Mouse (Mus musculus) liver, embryonic 12.5 days (tissue): ENCODE data around the gene Arhgap27. TPM values are rescaled to one million over a fixed set of nuclear protein-coding genes. Genes with fewer than 3 reads are reported as not detected.
A peak's percentile ranks its signal among the peaks of the same experiment; 100 is the strongest.

ENCODE experiments used
- ATAC-seq: fragments of 200-750 bp; cut with Nextera tagmentation; 2 replicates; pipeline ENCODE4 v1.8.0; 2017; ENCODE audit warnings: moderate number of reproducible peaks, mild to moderate bottlenecking, moderate library complexity
- H3K27ac ChIP-seq: fragments of 300-500 bp; sonication (generic); 2 replicates; pipeline ENCODE4 v1.5.1; 2016; ENCODE audit warnings: mild to moderate bottlenecking
- H3K27me3 ChIP-seq: fragments of 300-500 bp; sonication (generic); replicated peaks from 2 replicates; pipeline ENCODE4 v1.6.1; 2016; ENCODE audit warnings: mild to moderate bottlenecking, moderate library complexity
- H3K36me3 ChIP-seq: fragments of 300-500 bp; sonication (generic); 2 replicates; pipeline ENCODE4 v1.6.1; 2016; ENCODE audit warnings: mild to moderate bottlenecking, moderate library complexity
- H3K4me1 ChIP-seq: fragments of 300-500 bp; sonication (generic); 2 replicates; pipeline ENCODE4 v1.6.1; 2016
- H3K4me2 ChIP-seq: fragments of 300-500 bp; sonication (generic); 2 replicates; pipeline ENCODE4 v1.6.1; 2016; ENCODE audit warnings: mild to moderate bottlenecking, moderate library complexity
- H3K4me3 ChIP-seq: fragments of 300-500 bp; sonication (generic); 2 replicates; pipeline ENCODE4 v1.5.1; 2016; ENCODE audit warnings: mild to moderate bottlenecking, moderate library complexity
- H3K9ac ChIP-seq: fragments of 300-500 bp; sonication (generic); 2 replicates; pipeline ENCODE4 v1.6.1; 2016; ENCODE audit warnings: mild to moderate bottlenecking, moderate library complexity
- H3K9me3 ChIP-seq: fragments of 300-500 bp; sonication (generic); replicated peaks from 2 replicates; pipeline ENCODE4 v1.6.1; 2016; ENCODE audit warnings: mild to moderate bottlenecking, moderate library complexity
- WGBS: fragments of 180-500 bp; shearing (Covaris S2); methylation state at CpG from one replicate; pipeline ENCODE4 v1.1.7; 2016; ENCODE audit not compliant: insufficient replicate concordance; 5-methylcytosine and 5-hydroxymethylcytosine counted together
- polyA plus RNA-seq: library from polyadenylated mRNA; unstranded; fragments of >200 nt; fragmentation: Nextera tagmentation; extraction: Ambion mirVana; gene quantifications from 2 replicates; pipeline ENCODE4 v1.2.1, GENCODE M21; 2016

Arhgap27 gene
- polyA plus RNA-seq, 1 experiment from 2014 or later = 4.0 TPM

- no peak for ATAC-seq
- WGBS = 64% methylated on average over 5 of the region's 5 CpGs
- Histone ChIP-seq H3K36me3 (0 out of 2 replicates have a peak, but pooled peaks cover 4% of the 10 kb centered on the region), H3K27me3 (peaks cover 11% of the 10 kb centered on the region; the same call in 1 of the 2 replicates), H3K4me2 (no peak overlapping the region), H3K27ac (no peak overlapping the region), H3K9ac (no peak overlapping the region), H3K4me3 (no peak overlapping the region), H3K4me1 (peaks cover 4% of the 10 kb centered on the region), H3K9me3 (0 out of 2 replicates have a peak, but pooled peaks cover 4% of the 10 kb centered on the region)
These were observed 11.2 kb downstream of the Arhgap27 start for GRCm38 (mm10) chr11:103352239-103352814.

DNA sequence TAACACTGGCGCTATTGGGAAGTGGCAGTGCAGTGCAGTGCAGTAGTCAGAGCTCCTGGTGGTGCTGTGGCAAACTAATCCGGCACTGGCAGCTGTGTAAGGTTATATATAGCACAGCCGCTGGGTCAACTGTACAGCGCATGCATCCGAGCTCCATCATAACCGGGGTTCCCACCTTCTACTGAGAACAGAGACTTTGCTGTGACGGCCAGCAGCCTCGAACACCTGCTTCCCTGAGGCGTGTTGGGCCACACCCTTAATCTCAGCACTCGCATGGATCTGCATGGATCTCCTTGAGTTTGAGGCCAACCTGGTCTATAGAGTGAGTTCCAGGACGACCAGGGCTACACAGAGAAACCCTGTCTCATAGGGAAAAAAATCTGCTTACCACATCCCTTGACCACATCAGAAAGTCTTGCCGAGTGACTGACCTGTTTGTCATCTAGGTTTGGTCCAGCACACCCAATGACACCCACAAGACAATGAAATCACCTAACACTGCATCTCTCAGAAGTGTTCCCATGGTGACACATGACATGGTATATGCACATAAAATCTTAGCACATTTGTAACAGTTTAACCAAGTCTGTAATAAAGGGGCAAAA is 12.7 kb downstream of the Arhgap27 start:
- ATAC-seq = no peak

GRCm38 (mm10) chr11:103349699-103350098 is 13.8 kb downstream of the Arhgap27 start:
- ATAC-seq = no peak
- Histone ChIP-seq H3K27me3 (no peaks in the 10 kb centered on the region), H3K4me3 (no peak overlapping the region), H3K9me3 (0 out of 2 replicates have a peak, but pooled peaks cover 4% of the 10 kb centered on the region), H3K9ac (no peak overlapping the region), H3K36me3 (0 out of 2 replicates have a peak, but pooled peaks cover 4% of the 10 kb centered on the region), H3K27ac (no peak overlapping the region), H3K4me1 (peaks cover 19% of the 10 kb centered on the region), H3K4me2 (no peak overlapping the region)
- WGBS = 51% methylated on average over 2 of the region's 2 CpGs

More for the DNA sequence above, 12.7 kb downstream of the Arhgap27 start:
- Histone ChIP-seq H3K9me3 (0 out of 2 replicates have a peak, but pooled peaks cover 4% of the 10 kb centered on the region), H3K27me3 (no peaks in the 10 kb centered on the region), H3K27ac (no peak overlapping the region), H3K4me2 (no peak overlapping the region), H3K4me3 (no peak overlapping the region), H3K9ac (no peak overlapping the region), H3K36me3 (0 out of 2 replicates have a peak, but pooled peaks cover 4% of the 10 kb centered on the region), H3K4me1 (peaks cover 12% of the 10 kb centered on the region)
- 75% methylated on average over 12 of the region's 12 CpGs for WGBS

- ATAC-seq = peak; percentile 5; the same call in 1 of the 2 replicates
These were observed 16.8 kb downstream of the Arhgap27 start for GRCm38 (mm10) chr11:103346657-103347056.

DNA sequence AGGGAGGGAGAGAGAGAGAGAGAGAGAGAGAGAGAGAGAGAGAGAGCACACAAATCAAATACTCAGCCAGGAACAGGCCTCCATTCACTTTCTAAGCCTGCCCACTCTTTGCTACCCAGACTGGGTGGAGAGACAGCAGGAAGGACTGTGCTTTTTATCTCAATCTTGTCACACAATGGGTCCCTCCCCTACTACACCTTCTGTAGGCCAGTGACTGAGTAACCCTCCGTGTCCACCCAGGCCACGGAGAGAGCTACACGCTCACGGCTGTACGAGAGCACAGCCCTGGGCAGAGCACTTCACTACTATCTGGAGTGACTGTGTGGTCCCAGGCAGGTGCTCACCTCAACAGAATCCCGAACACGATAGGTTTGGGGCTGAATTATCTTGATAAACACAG is 17.3 kb downstream of the Arhgap27 start:
- ATAC-seq = peak; percentile 5; the same call in 1 of the 2 replicates

More at GRCm38 (mm10) chr11:103346657-103347056, 16.8 kb downstream of the Arhgap27 start:
- no peak overlapping the region for H3K27ac ChIP-seq
- 42% methylated on average over 5 of the region's 5 CpGs for WGBS
- H3K36me3 ChIP-seq = no peaks in the 10 kb centered on the region
- H3K27me3 ChIP-seq = no peaks in the 10 kb centered on the region
- H3K4me2 ChIP-seq = no peak overlapping the region
- H3K9me3 ChIP-seq = 0 out of 2 replicates have a peak, but pooled peaks cover 4% of the 10 kb centered on the region
- no peak overlapping the region for H3K4me3 ChIP-seq
- H3K9ac ChIP-seq = no peak overlapping the region
- peaks cover 23% of the 10 kb centered on the region for H3K4me1 ChIP-seq

GRCm38 (mm10) chr11:103345408-103346091 is 17.9 kb downstream of the Arhgap27 start:
- 0 out of 2 replicates have a peak, but pooled peaks cover 4% of the 10 kb centered on the region for H3K9me3 ChIP-seq
- H3K27me3 ChIP-seq = no peaks in the 10 kb centered on the region
- no peak overlapping the region for H3K9ac ChIP-seq
- ATAC-seq = no peak
- no peak overlapping the region for H3K4me3 ChIP-seq
- no peaks in the 10 kb centered on the region for H3K36me3 ChIP-seq
- H3K4me1 ChIP-seq = peaks cover 23% of the 10 kb centered on the region
- WGBS = 63% methylated on average over 7 of the region's 7 CpGs
- H3K27ac ChIP-seq = no peak overlapping the region
- H3K4me2 ChIP-seq = no peak overlapping the region

More for the DNA sequence above, 17.3 kb downstream of the Arhgap27 start:
- H3K4me3 ChIP-seq = no peak overlapping the region
- H3K27me3 ChIP-seq = no peaks in the 10 kb centered on the region
- H3K4me2 ChIP-seq = no peak overlapping the region
- no peaks in the 10 kb centered on the region for H3K36me3 ChIP-seq
- 0 out of 2 replicates have a peak, but pooled peaks cover 4% of the 10 kb centered on the region for H3K9me3 ChIP-seq
- H3K9ac ChIP-seq = no peak overlapping the region
- peaks cover 23% of the 10 kb centered on the region for H3K4me1 ChIP-seq
- 53% methylated on average over 7 of the region's 7 CpGs for WGBS
- H3K27ac ChIP-seq = no peak overlapping the region

- Histone ChIP-seq H3K27me3 (no peaks in the 10 kb centered on the region), H3K9ac (no peak overlapping the region), H3K4me3 (peak overlapping the region; percentile 8; the same call in 1 of the 2 replicates), H3K36me3 (no peaks in the 10 kb centered on the region), H3K4me1 (peaks cover 23% of the 10 kb centered on the region), H3K4me2 (peak overlapping the region; percentile 25; the same call in 1 of the 2 replicates), H3K9me3 (0 out of 2 replicates have a peak, but pooled peaks cover 1% of the 10 kb centered on the region), H3K27ac (no peak overlapping the region)
- WGBS = 34% methylated on average over 18 of the region's 19 CpGs
- no peak for ATAC-seq
These were observed 18.8 kb downstream of the Arhgap27 start for GRCm38 (mm10) chr11:103344494-103345332.

GRCm38 (mm10) chr11:103343881-103344280 is 19.6 kb downstream of the Arhgap27 start:
- H3K4me3 ChIP-seq = peak overlapping the region; percentile 8; the same call in 1 of the 2 replicates
- H3K27ac ChIP-seq = no peak overlapping the region
- no peak overlapping the region for H3K9ac ChIP-seq
- H3K27me3 ChIP-seq = no peaks in the 10 kb centered on the region
- H3K4me2 ChIP-seq = peak overlapping the region; percentile 25; the same call in 1 of the 2 replicates
- H3K9me3 ChIP-seq = no peaks in the 10 kb centered on the region
- no peaks in the 10 kb centered on the region for H3K36me3 ChIP-seq
- H3K4me1 ChIP-seq = peaks cover 23% of the 10 kb centered on the region
- WGBS = 48% methylated on average over 1 of the region's 1 CpGs
- ATAC-seq = no peak

DNA sequence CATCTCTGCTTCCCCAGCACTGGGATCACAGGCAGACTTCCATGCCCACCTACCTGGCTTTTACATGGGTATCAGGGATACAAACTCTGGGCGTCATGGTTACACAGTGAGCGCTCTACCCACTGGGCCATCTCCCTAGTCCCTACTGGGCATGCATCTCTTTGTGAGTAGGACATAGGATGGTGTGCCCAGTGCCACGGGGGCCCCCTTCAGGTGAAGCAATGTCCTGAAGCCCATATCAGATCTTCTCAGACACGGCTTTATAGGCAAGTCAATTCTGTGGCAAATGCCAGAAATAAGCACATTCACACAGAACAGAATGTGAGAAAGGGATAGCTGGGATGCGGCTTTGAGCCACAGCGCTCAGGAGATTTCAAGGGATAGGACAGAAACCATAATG is 20.4 kb downstream of the Arhgap27 start:
- Histone ChIP-seq H3K4me2 (0 out of 2 replicates have a peak overlapping the region, but pooled peaks have one; percentile 25), H3K4me3 (no peak overlapping the region), H3K27me3 (no peaks in the 10 kb centered on the region), H3K9me3 (no peaks in the 10 kb centered on the region), H3K36me3 (no peaks in the 10 kb centered on the region), H3K9ac (no peak overlapping the region), H3K4me1 (peaks cover 23% of the 10 kb centered on the region), H3K27ac (no peak overlapping the region)
- WGBS = 63% methylated on average over 6 of the region's 6 CpGs
- no peak for ATAC-seq

GRCm38 (mm10) chr11:103340677-103341076 is 22.8 kb downstream of the Arhgap27 start:
- H3K27ac ChIP-seq = no peak overlapping the region
- H3K4me2 ChIP-seq = no peak overlapping the region
- no peaks in the 10 kb centered on the region for H3K36me3 ChIP-seq
- H3K9me3 ChIP-seq = no peaks in the 10 kb centered on the region
- H3K9ac ChIP-seq = no peak overlapping the region
- H3K4me3 ChIP-seq = no peak overlapping the region
- peaks cover 10% of the 10 kb centered on the region for H3K4me1 ChIP-seq
- 40% methylated on average over 7 of the region's 7 CpGs for WGBS
- no peak for ATAC-seq
- H3K27me3 ChIP-seq = no peaks in the 10 kb centered on the region

DNA sequence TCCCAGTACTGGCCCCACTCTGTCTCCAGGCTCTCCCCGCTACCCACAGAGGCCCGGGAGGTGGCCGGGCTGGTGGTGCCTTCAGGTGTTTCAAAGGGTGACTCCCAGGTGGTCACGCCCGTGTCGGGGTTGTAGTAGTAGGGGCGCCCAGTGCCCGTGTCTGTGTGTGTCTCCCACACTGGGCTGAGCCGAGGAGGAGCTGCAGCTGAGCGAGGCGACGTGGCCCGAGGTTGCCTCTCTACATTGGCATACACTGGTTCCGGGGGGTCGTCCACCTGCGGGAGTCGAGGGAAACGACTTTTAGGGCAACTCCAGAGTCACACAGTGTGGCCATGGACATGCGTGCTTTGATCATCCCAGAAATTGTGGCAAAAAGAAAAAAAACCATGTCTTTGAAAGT is 23.4 kb downstream of the Arhgap27 start:
- Histone ChIP-seq H3K9me3 (no peaks in the 10 kb centered on the region), H3K36me3 (no peaks in the 10 kb centered on the region), H3K9ac (no peak overlapping the region), H3K4me3 (no peak overlapping the region), H3K4me2 (peak overlapping the region; percentile 11), H3K27ac (no peak overlapping the region), H3K4me1 (peaks cover 4% of the 10 kb centered on the region; the same call in 1 of the 2 replicates), H3K27me3 (no peaks in the 10 kb centered on the region)
- WGBS = 68% methylated on average over 19 of the region's 19 CpGs
- ATAC-seq = no peak
